Mouse (Mus musculus) embryonic fibroblast, embryonic 13.5 days (primary cell): ENCODE measurements at regions not wholly inside any gene's neighbourhood (a gene's known extent, or its start where the extent isn't known, plus 50 kb on each side); places are given as distances from the start of the nearest gene placed in this dataset.

ENCODE experiments used
- CTCF ChIP-seq: IDR thresholded peaks from 2 replicates; pipeline ENCODE4 v1.5.1; 2011; ENCODE audit warnings: mild to moderate bottlenecking, control low read depth, low read length, moderate library complexity, borderline replicate concordance; ENCODE audit not compliant: insufficient read depth
- POLR2A ChIP-seq: IDR thresholded peaks from 2 replicates; pipeline ENCODE4 v1.6.1; 2011; ENCODE audit warnings: low read depth, mild to moderate bottlenecking, control low read depth, low read length, moderate library complexity

GRCm38 (mm10) chr9:122586421-122586820 is 160.7 kb upstream of the Topaz1 start:
- TF ChIP-seq CTCF = no peak
- TF ChIP-seq POLR2A = no peak
